Mouse (Mus musculus): ENCODE results near the gene 1700024P04Rik. TPM values are rescaled to one million over a fixed set of nuclear protein-coding genes. Genes with fewer than 3 reads are reported as not detected.
"Not testable (repeated sequence)": the region's sequence is repeated elsewhere in the genome, so short reads cannot be mapped to it uniquely, and the experiment has no call there.

Gene 1700024P04Rik
- polyA plus RNA-seq, 1 experiment from 2014 or later = not detected

- Histone ChIP-seq H3K36me3 (no peaks in the 10 kb centered on the region), H3K27ac (replicated peaks) (no peak overlapping the region), H3K4me1 (no peaks in the 10 kb centered on the region), H3K27me3 (replicated peaks) (no peaks in the 10 kb centered on the region), H3K9ac (replicated peaks) (no peak overlapping the region), H3K9me3 (replicated peaks) (peaks cover 8% of the 10 kb centered on the region; the same call in 1 of the 2 replicates), H3K4me3 (replicated peaks) (no peak overlapping the region), H3K4me2 (no peak overlapping the region)
- ATAC-seq (ENCODE audit: low FRiP score) = no peak
- WGBS = 86% methylated on average over 17 of the region's 17 CpGs
These were observed 22.2 kb upstream of the 1700024P04Rik start for GRCm38 (mm10) chr13:99006389-99007099.

DNA sequence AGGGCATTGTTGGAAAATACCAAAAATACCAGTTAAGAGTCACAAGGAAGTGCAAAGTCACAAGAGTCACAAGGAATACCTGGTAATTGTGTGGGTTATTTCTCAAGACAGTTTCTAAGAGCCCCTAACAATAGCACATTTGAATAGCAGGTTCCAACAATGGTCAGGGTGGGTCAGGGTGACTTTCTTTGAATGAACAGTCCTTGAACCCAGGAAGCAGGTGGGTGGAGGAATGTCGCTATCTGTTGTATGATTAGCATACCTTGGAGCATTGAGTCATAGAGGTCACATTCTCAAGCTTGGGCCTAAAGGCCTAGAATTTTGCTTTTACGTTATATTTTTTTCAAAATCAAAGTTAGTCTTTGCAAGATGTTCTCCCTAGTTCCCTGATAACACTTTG is 17.3 kb upstream of the 1700024P04Rik start:
- not testable (repeated sequence) for H3K27ac ChIP-seq (replicated peaks); H3K4me2 ChIP-seq; H3K9ac ChIP-seq (replicated peaks); H3K4me1 ChIP-seq; H3K27me3 ChIP-seq (replicated peaks); H3K4me3 ChIP-seq (replicated peaks); H3K36me3 ChIP-seq; H3K9me3 ChIP-seq (replicated peaks); ATAC-seq (ENCODE audit: low FRiP score)
- whole genome bisulfite sequencing = 96% methylated on average over 2 of the region's 2 CpGs

DNA sequence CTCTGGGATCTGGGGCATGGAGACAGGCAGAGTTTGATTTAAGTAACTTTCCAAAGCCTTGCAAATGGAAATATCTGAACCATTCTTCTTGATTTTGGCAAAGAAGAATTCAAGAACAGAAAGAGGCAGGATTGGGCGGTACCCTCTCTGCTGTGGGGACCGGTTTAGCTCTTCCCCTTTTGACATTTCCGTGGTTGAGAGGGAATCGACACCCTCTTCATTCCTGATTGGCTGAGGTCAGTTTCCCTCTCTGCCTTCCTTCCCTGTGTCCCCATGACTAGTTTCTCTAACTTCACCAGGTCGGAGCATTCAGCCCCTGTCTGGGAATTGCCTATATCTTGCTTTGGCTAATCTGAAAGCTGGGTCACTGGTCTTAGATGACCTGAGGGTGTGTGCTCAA is 12.7 kb upstream of the 1700024P04Rik start:
- Histone ChIP-seq H3K4me1 (no peaks in the 10 kb centered on the region), H3K4me3 (replicated peaks) (no peak overlapping the region), H3K27ac (replicated peaks) (no peak overlapping the region), H3K27me3 (replicated peaks) (no peaks in the 10 kb centered on the region), H3K9ac (replicated peaks) (no peak overlapping the region), H3K36me3 (no peaks in the 10 kb centered on the region), H3K9me3 (replicated peaks) (no peaks in the 10 kb centered on the region), H3K4me2 (no peak overlapping the region)
- 74% methylated on average over 5 of the region's 5 CpGs for WGBS
- no peak for ATAC-seq (ENCODE audit: low FRiP score)

DNA sequence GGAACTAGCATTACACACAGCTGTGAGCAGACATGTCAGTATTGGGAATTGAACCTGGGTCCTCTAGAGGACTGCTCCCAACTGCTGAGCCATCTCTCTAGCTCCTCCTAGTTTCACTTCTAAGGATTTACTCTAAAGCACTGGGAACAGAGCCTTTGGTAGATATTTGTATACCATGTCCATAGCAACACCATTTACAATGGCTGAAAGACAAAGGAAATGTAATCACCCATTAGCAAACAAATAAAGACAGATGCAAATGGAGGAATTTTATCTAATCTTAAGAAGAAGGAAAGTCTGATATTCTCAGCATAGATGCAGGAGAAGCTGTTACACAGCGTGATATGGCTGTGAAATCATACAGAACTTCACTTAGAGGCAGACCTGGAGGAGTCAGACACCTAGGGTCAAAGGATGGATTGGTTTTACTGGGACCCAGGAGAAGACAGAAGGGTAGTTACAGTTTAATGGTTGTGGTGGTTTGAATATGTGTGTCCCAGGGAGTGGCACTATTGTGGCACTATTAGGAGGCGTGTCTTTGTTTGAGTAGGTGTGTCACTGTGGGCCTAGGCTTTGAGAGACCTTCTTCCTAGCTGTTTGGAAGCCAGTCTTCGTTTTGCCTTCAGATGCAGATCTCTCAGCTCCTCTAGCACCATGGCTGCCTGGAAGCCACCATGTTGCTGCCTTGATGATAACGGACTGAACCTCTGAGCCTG is 7.1 kb downstream of the 1700024P04Rik start:
- Histone ChIP-seq H3K27me3 (replicated peaks) (no peaks in the 10 kb centered on the region), H3K4me3 (replicated peaks) (no peak overlapping the region), H3K4me1 (no peaks in the 10 kb centered on the region), H3K36me3 (no peaks in the 10 kb centered on the region), H3K9me3 (replicated peaks) (no peaks in the 10 kb centered on the region), H3K4me2 (no peak overlapping the region), H3K9ac (replicated peaks) (no peak overlapping the region), H3K27ac (replicated peaks) (no peak overlapping the region)
- 89% methylated on average over 4 of the region's 4 CpGs for WGBS
- no peak for ATAC-seq (ENCODE audit: low FRiP score)

- not testable (repeated sequence) for H3K36me3 ChIP-seq; H3K27me3 ChIP-seq (replicated peaks); H3K4me1 ChIP-seq; H3K4me2 ChIP-seq; H3K4me3 ChIP-seq (replicated peaks); H3K27ac ChIP-seq (replicated peaks); ATAC-seq (ENCODE audit: low FRiP score); H3K9me3 ChIP-seq (replicated peaks); H3K9ac ChIP-seq (replicated peaks)
- WGBS = 81% methylated on average over 3 of the region's 3 CpGs
These were observed 8.3 kb downstream of the 1700024P04Rik start for GRCm38 (mm10) chr13:98976022-98976421.

DNA sequence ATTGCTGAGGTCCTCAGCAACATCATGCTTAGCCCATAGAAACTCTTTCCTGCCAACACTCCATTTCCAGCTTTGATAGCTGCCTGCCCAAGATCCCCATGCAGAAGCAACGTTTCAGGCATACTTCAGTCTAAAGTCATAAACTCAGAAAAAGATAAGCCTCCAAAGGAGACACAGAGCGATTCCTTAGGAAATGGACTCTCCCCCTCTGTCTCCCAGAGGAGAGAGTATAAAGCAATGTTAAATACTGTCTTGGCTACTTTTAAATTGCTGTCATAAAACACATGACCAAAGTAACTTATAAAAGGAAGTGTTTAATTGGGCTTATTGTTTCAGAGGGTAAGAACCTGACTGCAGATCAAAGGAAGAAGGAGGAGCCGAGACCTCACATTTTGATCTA is 12.3 kb downstream of the 1700024P04Rik start:
- ATAC-seq (ENCODE audit: low FRiP score) = no peak
- Histone ChIP-seq H3K4me2 (no peak overlapping the region), H3K4me1 (peaks cover 3% of the 10 kb centered on the region; the same call in 1 of the 2 replicates), H3K4me3 (replicated peaks) (no peak overlapping the region), H3K9me3 (replicated peaks) (no peaks in the 10 kb centered on the region), H3K27me3 (replicated peaks) (no peaks in the 10 kb centered on the region), H3K9ac (replicated peaks) (no peak overlapping the region), H3K27ac (replicated peaks) (no peak overlapping the region), H3K36me3 (no peaks in the 10 kb centered on the region)
- WGBS = 78% methylated on average over 3 of the region's 3 CpGs

GRCm38 (mm10) chr13:98971641-98972040 is 12.7 kb downstream of the 1700024P04Rik start:
- Histone ChIP-seq H3K4me1 (peaks cover 3% of the 10 kb centered on the region; the same call in 1 of the 2 replicates), H3K27me3 (replicated peaks) (no peaks in the 10 kb centered on the region), H3K27ac (replicated peaks) (no peak overlapping the region), H3K4me2 (no peak overlapping the region), H3K9me3 (replicated peaks) (no peaks in the 10 kb centered on the region), H3K4me3 (replicated peaks) (no peak overlapping the region), H3K9ac (replicated peaks) (no peak overlapping the region), H3K36me3 (no peaks in the 10 kb centered on the region)
- 79% methylated on average over 5 of the region's 5 CpGs for WGBS
- ATAC-seq (ENCODE audit: low FRiP score) = no peak

DNA sequence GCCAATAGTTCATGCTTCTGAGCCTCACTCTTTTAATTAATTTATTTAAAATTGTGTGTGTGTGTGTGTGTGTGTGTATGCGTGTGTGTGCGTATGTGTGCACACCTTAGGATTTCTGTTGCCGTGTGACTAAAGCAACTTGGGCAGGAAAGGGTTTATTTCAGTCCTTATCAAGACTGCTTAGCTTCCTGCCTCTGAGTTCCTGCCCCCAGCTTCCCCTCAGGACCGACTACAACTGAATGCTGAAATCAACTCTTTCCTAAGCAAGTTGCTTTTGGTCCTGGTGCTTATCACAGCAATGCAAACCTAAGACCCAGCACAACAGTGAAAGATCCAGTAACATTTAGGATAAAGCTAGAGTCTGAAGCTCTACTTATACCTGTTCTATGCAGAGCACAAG is 15.8 kb downstream of the 1700024P04Rik start:
- no peaks in the 10 kb centered on the region for H3K27me3 ChIP-seq (replicated peaks)
- no peaks in the 10 kb centered on the region for H3K36me3 ChIP-seq
- H3K4me3 ChIP-seq (replicated peaks) = no peak overlapping the region
- WGBS = 83% methylated on average over 4 of the region's 4 CpGs
- no peak overlapping the region for H3K27ac ChIP-seq (replicated peaks)
- H3K9ac ChIP-seq (replicated peaks) = no peak overlapping the region
- no peak for ATAC-seq (ENCODE audit: low FRiP score)
- H3K4me2 ChIP-seq = no peak overlapping the region
- no peaks in the 10 kb centered on the region for H3K9me3 ChIP-seq (replicated peaks)
- H3K4me1 ChIP-seq = peaks cover 3% of the 10 kb centered on the region; the same call in 1 of the 2 replicates

DNA sequence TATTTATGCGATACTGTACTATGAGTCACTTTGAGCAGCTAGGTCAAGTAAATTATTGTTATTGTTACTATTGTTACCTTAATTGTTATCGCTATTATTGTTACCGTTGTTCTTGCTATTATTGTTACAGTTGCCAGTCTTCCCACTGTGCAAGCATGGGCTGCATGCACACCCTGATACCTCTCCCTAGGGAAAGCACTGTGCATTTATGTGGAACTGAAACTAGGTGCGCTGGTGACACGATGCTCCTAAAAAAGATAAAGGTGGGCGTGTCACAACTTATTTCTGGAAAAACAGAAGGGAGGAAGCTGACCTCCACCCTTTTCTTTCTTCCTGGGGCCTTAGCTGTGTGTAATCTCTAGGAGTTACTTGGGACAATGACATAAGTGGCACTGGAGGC is 16.4 kb downstream of the 1700024P04Rik start:
- 80% methylated on average over 6 of the region's 6 CpGs for WGBS
- H3K4me3 ChIP-seq (replicated peaks) = no peak overlapping the region
- no peak overlapping the region for H3K4me2 ChIP-seq
- ATAC-seq (ENCODE audit: low FRiP score) = no peak
- no peaks in the 10 kb centered on the region for H3K27me3 ChIP-seq (replicated peaks)
- no peak overlapping the region for H3K27ac ChIP-seq (replicated peaks)
- H3K4me1 ChIP-seq = peaks cover 3% of the 10 kb centered on the region; the same call in 1 of the 2 replicates
- no peaks in the 10 kb centered on the region for H3K36me3 ChIP-seq
- no peaks in the 10 kb centered on the region for H3K9me3 ChIP-seq (replicated peaks)
- H3K9ac ChIP-seq (replicated peaks) = no peak overlapping the region

DNA sequence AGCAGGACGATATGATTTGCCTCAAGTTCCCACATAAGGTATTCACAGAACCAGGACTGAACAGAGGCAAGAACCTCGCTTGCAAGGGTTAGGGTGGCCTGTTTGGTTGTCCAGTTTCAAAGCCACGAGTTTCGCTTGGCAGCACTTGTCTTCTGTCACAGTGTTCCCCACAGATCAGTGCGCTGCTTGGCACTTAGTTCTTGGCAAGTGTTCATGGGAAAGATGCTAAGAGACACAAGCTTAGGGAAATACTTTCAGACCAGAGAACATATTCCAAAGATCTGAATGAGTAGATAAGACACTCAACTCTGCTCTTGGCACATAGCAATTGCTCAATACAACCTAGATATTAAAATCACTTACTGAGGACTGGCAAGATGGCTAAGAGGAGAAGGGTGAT is 17.8 kb downstream of the 1700024P04Rik start:
- Histone ChIP-seq H3K27me3 (replicated peaks) (no peaks in the 10 kb centered on the region), H3K4me1 (peaks cover 3% of the 10 kb centered on the region; the same call in 1 of the 2 replicates), H3K9ac (replicated peaks) (no peak overlapping the region), H3K9me3 (replicated peaks) (no peaks in the 10 kb centered on the region), H3K4me2 (no peak overlapping the region), H3K4me3 (replicated peaks) (no peak overlapping the region), H3K27ac (replicated peaks) (no peak overlapping the region), H3K36me3 (no peaks in the 10 kb centered on the region)
- ATAC-seq (ENCODE audit: low FRiP score) = no peak
- 83% methylated on average over 5 of the region's 5 CpGs for WGBS

- Histone ChIP-seq H3K4me1 (no peaks in the 10 kb centered on the region), H3K4me2 (no peak overlapping the region), H3K4me3 (replicated peaks) (no peak overlapping the region), H3K36me3 (no peaks in the 10 kb centered on the region), H3K9ac (replicated peaks) (no peak overlapping the region), H3K27me3 (replicated peaks) (no peaks in the 10 kb centered on the region), H3K9me3 (replicated peaks) (no peaks in the 10 kb centered on the region), H3K27ac (replicated peaks) (no peak overlapping the region)
- no peak for ATAC-seq (ENCODE audit: low FRiP score)
- WGBS = 86% methylated on average over 1 of the region's 1 CpGs
These were observed 20.8 kb downstream of the 1700024P04Rik start for GRCm38 (mm10) chr13:98963612-98964011.

DNA sequence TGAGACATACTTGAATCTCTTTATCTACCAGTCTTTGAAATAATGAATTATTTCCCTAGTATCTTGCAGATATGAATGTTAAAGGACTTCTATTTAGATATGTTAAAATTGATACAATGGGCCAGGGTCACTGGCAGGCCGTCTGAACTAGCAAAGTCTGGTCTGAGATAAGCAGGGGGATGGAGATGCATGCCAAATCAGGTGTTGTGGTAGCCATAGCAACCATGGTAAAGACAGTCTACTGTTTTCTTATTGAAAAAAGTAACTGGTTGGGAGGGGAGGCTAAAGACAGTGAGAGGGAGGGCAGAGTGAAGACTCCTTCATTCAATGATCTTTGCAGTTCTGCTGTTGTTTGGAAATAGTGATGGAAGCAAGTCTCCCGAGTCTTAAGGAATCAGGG is 26.2 kb downstream of the 1700024P04Rik start:
- no peak for ATAC-seq (ENCODE audit: low FRiP score)
- no peak overlapping the region for H3K9ac ChIP-seq (replicated peaks)
- WGBS = 20% methylated on average over 2 of the region's 2 CpGs
- no peaks in the 10 kb centered on the region for H3K9me3 ChIP-seq (replicated peaks)
- H3K27ac ChIP-seq (replicated peaks) = no peak overlapping the region
- no peak overlapping the region for H3K4me2 ChIP-seq
- H3K4me3 ChIP-seq (replicated peaks) = no peak overlapping the region
- no peaks in the 10 kb centered on the region for H3K4me1 ChIP-seq
- H3K27me3 ChIP-seq (replicated peaks) = no peaks in the 10 kb centered on the region
- no peaks in the 10 kb centered on the region for H3K36me3 ChIP-seq

All from neural tube, embryonic 15.5 days (tissue).